In the genomic region with DNA sequence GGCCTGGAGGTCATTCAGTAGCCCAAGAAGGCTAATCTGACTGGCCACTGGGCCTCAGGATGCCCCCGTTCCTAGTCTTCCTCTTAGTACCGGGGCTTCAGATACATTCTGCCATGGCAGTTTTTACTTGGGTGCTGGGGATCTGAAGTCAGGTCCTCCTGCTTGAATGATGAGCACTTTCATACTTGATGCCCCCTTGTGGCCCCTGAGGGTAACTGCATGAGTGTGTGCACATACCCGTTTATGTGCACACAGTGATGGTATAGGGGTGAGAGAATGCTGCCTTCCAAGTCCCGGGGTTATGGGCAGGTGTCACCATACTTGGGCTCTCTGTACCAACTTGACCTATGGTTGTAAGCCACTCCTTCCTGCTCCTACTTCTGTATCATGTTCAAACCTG, we compare ENCODE assay signal across 17 mouse cellular contexts. TPM values are rescaled to one million over a fixed set of nuclear protein-coding genes. Genes with fewer than 3 reads are reported as not detected.
DNase-seq lines count a peak whose midpoint lies in the region; ATAC-seq and TF ChIP-seq lines count a peak whose summit lies in the region.
"Had no signal": no experiment of that assay in that cellular context is flagged by ENCODE, and none has a peak within 500 bp of the region (broad histone marks: within the 10 kb centered on the region; RNA-seq: fewer than 3 reads in every experiment).

No protein-coding gene starts in this region.

- H3K9me3 ChIP-seq in forebrain, embryonic 11.5 days (ENCODE audit: control insufficient read depth, low read length) = no peaks in the 10 kb centered on the region
- H3K9me3 ChIP-seq in forebrain, embryonic 10.5 days = peaks cover 14% of the 10 kb centered on the region
- H3K9me3 ChIP-seq in liver, postnatal 0 days (ENCODE audit: low read length) = peaks cover 7% of the 10 kb centered on the region; the same call in 1 of the 2 replicates
- H3K9me3 ChIP-seq in G1E (replicated peaks) = peaks cover 10% of the 10 kb centered on the region
- H3K9me3 ChIP-seq in midbrain, embryonic 13.5 days = peaks cover 3% of the 10 kb centered on the region
- H3K9me3 ChIP-seq: forebrain, embryonic 15.5 days had no signal

- no peak overlapping the region for H3K27ac ChIP-seq in forebrain, embryonic 11.5 days (ENCODE audit: low read depth, low read length)
- H3K27ac ChIP-seq in forebrain, embryonic 10.5 days = no peak overlapping the region
- no peak overlapping the region for H3K27ac ChIP-seq in liver, postnatal 0 days (ENCODE audit: low read depth)
- H3K27ac ChIP-seq in midbrain, embryonic 13.5 days = no peak overlapping the region
- H3K27ac ChIP-seq: embryonic facial prominence, embryonic 13.5 days; forebrain, embryonic 15.5 days; hindbrain, embryonic 12.5 days had no signal

- H3K4me2 ChIP-seq in forebrain, embryonic 11.5 days (ENCODE audit: low read depth, low read length, severe bottlenecking) = no peak overlapping the region
- H3K4me2 ChIP-seq in liver, postnatal 0 days (ENCODE audit: low read depth, low read length) = no peak overlapping the region
- H3K4me2 ChIP-seq in midbrain, embryonic 13.5 days (replicated peaks) = no peak overlapping the region
- H3K4me2 ChIP-seq: embryonic facial prominence, embryonic 13.5 days; forebrain, embryonic 15.5 days; hindbrain, embryonic 12.5 days had no signal

- no peak for TF ChIP-seq EP300 in liver, postnatal 0 days (IDR thresholded peaks at IDR 0.05; ENCODE audit: low read depth)

- no peak for ATAC-seq in forebrain, embryonic 11.5 days (replicated peaks; ENCODE audit: low FRiP score)
- no peak for ATAC-seq in liver, postnatal 0 days
- ATAC-seq in G1E (ENCODE audit: extremely low read depth, insufficient number of reproducible peaks, low FRiP score, poor library complexity, severe bottlenecking) = no peak; the same call in 1 of the 2 replicates
- ATAC-seq in midbrain, embryonic 13.5 days = no peak
- ATAC-seq: forebrain, embryonic 15.5 days had no signal

- no peak overlapping the region for H3K4me3 ChIP-seq in forebrain, embryonic 11.5 days (ENCODE audit: low read depth, low read length)
- no peak overlapping the region for H3K4me3 ChIP-seq in forebrain, embryonic 10.5 days
- no peak overlapping the region for H3K4me3 ChIP-seq in liver, postnatal 0 days (ENCODE audit: low read depth, low read length)
- no peak overlapping the region for H3K4me3 ChIP-seq in G1E (ENCODE audit: low read depth, low read length)
- no peak overlapping the region for H3K4me3 ChIP-seq in midbrain, embryonic 13.5 days (replicated peaks)
- H3K4me3 ChIP-seq: embryonic facial prominence, embryonic 13.5 days; forebrain, embryonic 15.5 days; hindbrain, embryonic 12.5 days; megakaryocyte, embryonic 14.5 days had no signal

- 94% methylated on average over 4 of the region's 4 CpGs for WGBS in forebrain, embryonic 11.5 days
- 94% methylated on average over 4 of the region's 4 CpGs for WGBS in forebrain, embryonic 10.5 days
- WGBS in liver, postnatal 0 days (ENCODE audit: insufficient replicate concordance) = 85% methylated on average over 4 of the region's 4 CpGs
- WGBS in midbrain, embryonic 13.5 days = 98% methylated on average over 4 of the region's 4 CpGs

- no peak overlapping the region for H3K9ac ChIP-seq in forebrain, embryonic 11.5 days (ENCODE audit: low read length)
- no peak overlapping the region for H3K9ac ChIP-seq in liver, postnatal 0 days (replicated peaks)
- H3K9ac ChIP-seq in midbrain, embryonic 13.5 days (replicated peaks) = no peak overlapping the region
- H3K9ac ChIP-seq: embryonic facial prominence, embryonic 13.5 days; forebrain, embryonic 15.5 days; hindbrain, embryonic 12.5 days had no signal

- H3K27me3 ChIP-seq in forebrain, embryonic 11.5 days (ENCODE audit: control insufficient read depth, insufficient read depth, low read length) = no peaks in the 10 kb centered on the region
- no peaks in the 10 kb centered on the region for H3K27me3 ChIP-seq in forebrain, embryonic 10.5 days (ENCODE audit: poor library complexity, severe bottlenecking)
- no peaks in the 10 kb centered on the region for H3K27me3 ChIP-seq in liver, postnatal 0 days (ENCODE audit: insufficient read depth, low read length)
- H3K27me3 ChIP-seq in G1E (ENCODE audit: insufficient read depth, low read length) = no peaks in the 10 kb centered on the region
- no peaks in the 10 kb centered on the region for H3K27me3 ChIP-seq in midbrain, embryonic 13.5 days
- H3K27me3 ChIP-seq: embryonic facial prominence, embryonic 13.5 days; forebrain, embryonic 15.5 days; hindbrain, embryonic 12.5 days; megakaryocyte, embryonic 14.5 days had no signal

- peaks cover 7% of the 10 kb centered on the region; the same call in 1 of the 2 replicates for H3K4me1 ChIP-seq in forebrain, embryonic 11.5 days (replicated peaks; ENCODE audit: control insufficient read depth, insufficient read depth, low read length)
- H3K4me1 ChIP-seq in forebrain, embryonic 10.5 days = peaks cover 16% of the 10 kb centered on the region
- H3K4me1 ChIP-seq in liver, postnatal 0 days (ENCODE audit: insufficient read depth) = no peaks in the 10 kb centered on the region
- H3K4me1 ChIP-seq in G1E (ENCODE audit: insufficient read depth, low read depth, low read length) = no peaks in the 10 kb centered on the region
- H3K4me1 ChIP-seq in midbrain, embryonic 13.5 days (replicated peaks) = peaks cover 28% of the 10 kb centered on the region
- H3K4me1 ChIP-seq: megakaryocyte, embryonic 14.5 days had no signal

- TF ChIP-seq CTCF in liver, postnatal 0 days (IDR thresholded peaks at IDR 0.05; ENCODE audit: low read depth) = peak; percentile 53
- peak; percentile 16; the same call in 1 of the 2 replicates for TF ChIP-seq CTCF in G1E (IDR thresholded peaks at IDR 0.05; ENCODE audit: low read depth, low read length)

- DNase-seq in forebrain, embryonic 11.5 days (ENCODE audit: low spot score) = peak; percentile 45
- no peak for DNase-seq in forebrain, embryonic 10.5 days (ENCODE audit: extremely low spot score, low spot score)
- no peak for DNase-seq in liver, postnatal 0 days
- DNase-seq in liver (no peak), G1E (ENCODE audit: low spot score) (no peak)
- peak; percentile 16 for DNase-seq in induced T-regulatory cell, adult 2 months (ENCODE audit: low read depth)
- no peak for DNase-seq in urinary bladder, postnatal 36 days (ENCODE audit: low spot score in 2 of 2)
- DNase-seq: adrenal gland, postnatal 36 days; cerebellum, adult 2 months; gastrocnemius, postnatal 25 days; kidney, adult 9 months; layer of hippocampus, adult 9-11 months had no signal

- H3K36me3 ChIP-seq in forebrain, embryonic 11.5 days (ENCODE audit: control insufficient read depth, insufficient read depth, low read length) = no peaks in the 10 kb centered on the region; the same call in 1 of the 2 replicates
- peaks cover 40% of the 10 kb centered on the region for H3K36me3 ChIP-seq in forebrain, embryonic 10.5 days (replicated peaks)
- H3K36me3 ChIP-seq in liver, postnatal 0 days (replicated peaks; ENCODE audit: insufficient read depth, low read length) = no peaks in the 10 kb centered on the region
- peaks cover 56% of the 10 kb centered on the region for H3K36me3 ChIP-seq in G1E (replicated peaks)
- peaks cover 6% of the 10 kb centered on the region for H3K36me3 ChIP-seq in midbrain, embryonic 13.5 days
- H3K36me3 ChIP-seq: forebrain, embryonic 15.5 days had no signal

RNA-seq across cellular contexts. Expression of a gene that starts 33.5 kb away (rescaled TPM):
- 17.1 and 20.1 TPM in 2 replicates for polyA plus RNA-seq in forebrain, embryonic 11.5 days (2014; fragmentation: Nextera tagmentation; extraction: Ambion mirVana)
- 14.9 and 15.4 TPM in 2 replicates for polyA plus RNA-seq in forebrain, embryonic 10.5 days (2016; fragmentation: Nextera tagmentation; extraction: Ambion mirVana)
- 2.5 TPM in 2 replicates for polyA plus RNA-seq in liver, postnatal 0 days (2015; fragmentation: Nextera tagmentation; extraction: Ambion mirVana)
- total RNA-seq in G1E (2014; fragmentation: Nextera tagmentation) = 15.4 and 18.1 TPM in 2 replicates
- total RNA-seq in G1E (2017) = 3.3 and 4.6 TPM in 2 replicates
- 3.6 and 5.2 TPM in 2 replicates for polyA plus RNA-seq in G1E (2012)
- 13.6 and 13.9 TPM in 2 replicates for polyA plus RNA-seq in midbrain, embryonic 13.5 days (2015; fragmentation: Nextera tagmentation; extraction: Ambion mirVana)

Comparison
In these comparisons a context has a peak if more than half of its experiments do, and no peak if none do; other contexts are left out.
1. DNase-seq: peak in forebrain, embryonic 11.5 days (single experiment) and induced T-regulatory cell, adult 2 months (single experiment); none in forebrain, embryonic 10.5 days (single experiment), liver, postnatal 0 days (single experiment), liver (single experiment), G1E (single experiment) and urinary bladder, postnatal 36 days (0 of 2).